Mouse (Mus musculus): ENCODE data around the gene Ier5l. TPM values are rescaled to one million over a fixed set of nuclear protein-coding genes. Genes with fewer than 3 reads are reported as not detected.
A peak's percentile ranks its signal among the peaks of the same experiment; 100 is the strongest.

Ier5l gene
- polyA plus RNA-seq (2015; fragmentation: Nextera tagmentation; extraction: Ambion mirVana), result 1.3 and 1.6 TPM in 2 replicates

DNA sequence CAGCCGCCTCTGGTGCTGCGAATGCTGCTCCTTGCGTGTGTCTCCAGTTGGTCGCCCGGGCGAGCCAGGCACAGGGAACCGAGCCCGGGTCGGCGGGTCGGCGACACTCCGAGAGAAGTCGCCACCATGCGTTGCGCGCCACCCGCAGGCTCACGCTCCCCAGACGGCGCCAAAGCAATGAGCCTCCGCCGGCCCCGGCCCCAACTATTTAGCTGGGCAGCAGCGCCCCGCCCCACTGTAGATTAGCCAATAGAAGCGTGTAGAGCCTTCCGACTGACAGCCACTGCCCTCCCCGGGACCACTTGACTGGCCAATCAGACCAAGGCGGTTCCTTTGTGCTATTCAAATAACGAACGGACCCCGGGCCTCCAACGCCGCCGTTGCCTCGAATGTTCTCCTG is at the start of gene Ier5l:
TSS of gene Ier5l (minus strand) at position 181 of the 400 bp plus-strand sequence.
- Histone ChIP-seq H3K27ac (peak within 1 kb of the TSS; percentile 92), H3K4me2 (replicated peaks) (peak within 1 kb of the TSS; percentile 85), H3K4me1 (replicated peaks) (peaks cover 25% of the 10 kb centered on the region), H3K9ac (peak within 1 kb of the TSS; percentile 95), H3K27me3 (replicated peaks) (no peaks in the 10 kb centered on the region), H3K9me3 (no peaks in the 10 kb centered on the region), H3K36me3 (no peaks in the 10 kb centered on the region), H3K4me3 (replicated peaks) (peak within 1 kb of the TSS; percentile 85)
- ATAC-seq, result peak; percentile 91
- WGBS, result under 1% methylated on average over 37 of the region's 37 CpGs

DNA sequence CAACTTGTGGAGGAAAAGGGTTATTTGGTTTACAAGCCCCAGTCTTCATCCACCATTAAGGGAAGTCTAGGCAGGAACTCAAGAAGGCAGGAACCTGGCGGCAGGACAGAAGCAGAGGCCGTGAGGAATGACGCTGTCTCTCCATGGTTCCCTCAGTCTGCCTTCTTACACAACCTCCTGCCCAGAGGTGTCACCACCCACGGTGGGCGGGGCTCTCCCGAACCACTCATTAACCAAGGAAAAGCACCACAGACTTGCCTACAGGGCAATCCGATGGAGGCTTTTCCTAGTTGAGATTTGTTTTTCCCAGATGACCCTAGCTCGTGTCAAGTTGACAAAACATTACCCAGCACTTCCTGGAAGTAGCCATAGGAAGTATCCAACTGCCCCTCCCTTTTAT is 49.7 kb upstream of the Ier5l start:
- Histone ChIP-seq H3K4me1 (replicated peaks) (peaks cover 9% of the 10 kb centered on the region), H3K36me3 (no peaks in the 10 kb centered on the region), H3K4me3 (replicated peaks) (no peak overlapping the region), H3K27me3 (replicated peaks) (no peaks in the 10 kb centered on the region), H3K9ac (no peak overlapping the region), H3K4me2 (replicated peaks) (no peak overlapping the region), H3K27ac (no peak overlapping the region), H3K9me3 (no peaks in the 10 kb centered on the region)
- WGBS, result 67% methylated on average over 8 of the region's 8 CpGs
- ATAC-seq, result peak; percentile 48; the same call in 1 of the 2 replicates

DNA sequence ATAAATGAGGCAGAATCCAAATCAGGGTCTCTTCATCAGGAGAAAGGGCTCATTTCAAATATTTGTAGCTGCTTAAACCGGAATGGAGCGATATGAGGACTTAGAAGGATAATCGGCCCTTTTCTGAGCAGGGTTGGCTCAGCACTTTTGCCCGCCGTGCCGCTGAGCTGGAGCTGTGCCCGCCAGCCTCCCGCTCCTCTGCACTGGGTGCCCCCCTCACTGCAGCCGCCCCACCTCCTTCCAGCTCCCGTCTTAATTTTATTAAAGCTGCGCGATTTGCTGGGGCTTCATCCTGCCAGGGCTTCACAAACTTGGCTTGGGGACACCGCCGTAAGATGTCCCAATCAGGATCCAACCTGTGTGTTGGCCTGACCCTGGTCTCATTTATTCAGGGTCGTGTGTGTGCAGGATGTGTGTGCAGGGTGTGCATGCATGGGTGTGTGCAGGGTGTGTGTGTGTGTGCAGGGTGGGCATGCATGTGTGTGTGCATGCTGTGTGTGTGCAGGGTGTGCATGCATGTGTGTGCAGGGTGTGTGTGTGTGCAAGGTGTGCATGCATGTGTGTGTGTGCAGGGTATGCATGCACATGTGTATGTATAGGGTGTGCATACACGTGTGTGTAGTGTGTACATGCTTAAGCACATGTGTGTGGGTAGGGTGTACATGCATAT is 36.8 kb upstream of the Ier5l start:
- no peak overlapping the region for H3K4me3 ChIP-seq (replicated peaks)
- no peaks in the 10 kb centered on the region for H3K9me3 ChIP-seq
- no peak overlapping the region for H3K27ac ChIP-seq
- no peak for ATAC-seq
- H3K27me3 ChIP-seq (replicated peaks), result no peaks in the 10 kb centered on the region
- no peaks in the 10 kb centered on the region for H3K4me1 ChIP-seq (replicated peaks)
- no peak overlapping the region for H3K9ac ChIP-seq
- H3K4me2 ChIP-seq (replicated peaks), result no peak overlapping the region
- H3K36me3 ChIP-seq, result no peaks in the 10 kb centered on the region
- 75% methylated on average over 16 of the region's 16 CpGs for WGBS

DNA sequence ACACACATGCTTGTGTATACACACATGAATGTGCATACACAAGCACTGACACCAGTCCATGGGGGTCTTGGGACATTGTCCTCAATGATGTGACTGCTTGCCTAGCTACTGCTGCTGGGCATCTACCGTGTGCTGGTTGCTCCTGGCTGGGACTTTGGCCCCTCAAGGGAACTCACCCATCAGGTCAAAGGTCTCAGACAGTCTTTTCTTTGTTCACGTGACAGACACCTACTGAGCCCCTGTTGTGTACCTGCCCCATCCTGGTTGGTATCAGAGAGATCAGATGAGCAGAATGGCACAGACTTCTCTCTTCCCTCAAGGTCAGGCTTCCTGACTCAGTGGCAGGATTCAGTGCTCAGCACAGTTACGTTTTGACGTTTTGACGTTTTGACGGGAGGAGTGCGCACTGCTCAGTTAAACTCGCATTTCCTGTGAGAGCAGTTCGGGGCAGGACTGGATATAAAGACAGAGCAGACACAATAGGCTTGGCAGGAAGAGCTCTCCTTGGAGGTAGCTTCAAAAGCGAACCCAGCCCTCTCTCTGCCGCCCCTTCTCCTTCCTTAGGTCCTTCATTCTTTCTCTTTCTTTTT is 33.2 kb upstream of the Ier5l start:
- no peaks in the 10 kb centered on the region for H3K9me3 ChIP-seq
- H3K4me2 ChIP-seq (replicated peaks), result no peak overlapping the region
- no peaks in the 10 kb centered on the region for H3K27me3 ChIP-seq (replicated peaks)
- no peak overlapping the region for H3K4me3 ChIP-seq (replicated peaks)
- no peaks in the 10 kb centered on the region for H3K36me3 ChIP-seq
- no peak overlapping the region for H3K27ac ChIP-seq
- peaks cover 9% of the 10 kb centered on the region for H3K4me1 ChIP-seq (replicated peaks)
- ATAC-seq, result peak; percentile 35; the same call in 1 of the 2 replicates
- H3K9ac ChIP-seq, result no peak overlapping the region
- WGBS, result 60% methylated on average over 11 of the region's 11 CpGs

DNA sequence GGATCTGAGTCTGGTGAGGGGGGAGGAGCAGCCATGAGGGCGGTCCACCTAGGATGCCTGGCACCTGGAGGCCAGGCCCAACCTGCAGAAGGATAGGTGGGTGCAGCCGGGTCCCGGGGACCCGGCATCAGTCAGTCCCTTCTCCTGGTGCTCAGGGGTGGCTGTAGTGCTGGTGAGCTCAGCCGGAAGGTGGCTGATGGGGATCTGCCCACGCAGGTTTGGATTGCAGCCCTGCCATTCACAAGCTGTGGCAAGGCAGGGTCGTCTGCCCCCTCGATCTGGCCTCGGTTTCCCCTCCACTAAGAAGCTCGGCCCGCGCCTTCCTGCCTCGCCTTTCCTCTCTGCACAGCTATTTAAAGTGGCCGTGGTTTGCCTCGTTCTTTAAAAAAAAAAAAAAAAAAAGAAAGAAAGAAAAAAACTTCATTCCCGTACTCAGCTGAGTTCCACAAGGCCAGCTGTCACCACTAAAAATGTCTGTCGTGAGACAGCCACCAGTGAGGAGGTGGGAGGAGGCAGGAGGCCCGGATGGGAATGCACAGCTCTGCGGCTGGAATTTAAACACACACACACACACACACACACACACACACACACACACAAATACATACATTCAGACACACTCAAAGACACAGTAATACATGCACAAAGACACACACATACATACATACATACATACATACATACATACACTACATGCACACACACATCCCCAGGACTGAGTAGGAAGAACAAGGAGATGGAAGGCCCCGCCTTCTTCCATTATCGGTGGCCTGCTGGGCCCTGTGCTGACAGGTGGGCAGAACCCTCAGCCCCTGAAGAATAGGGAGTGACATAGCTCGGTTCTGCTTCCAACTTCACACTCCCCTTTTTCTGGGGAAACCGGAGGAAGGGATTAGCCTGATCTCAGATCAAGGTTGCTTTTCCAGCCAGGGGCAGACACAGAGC is 29.9 kb upstream of the Ier5l start:
- H3K9ac ChIP-seq, result peak overlapping the region; percentile 37; the same call in 1 of the 2 replicates
- H3K27me3 ChIP-seq (replicated peaks), result no peaks in the 10 kb centered on the region
- H3K4me1 ChIP-seq (replicated peaks), result peaks cover 9% of the 10 kb centered on the region
- H3K4me2 ChIP-seq (replicated peaks), result no peak overlapping the region
- no peak overlapping the region for H3K4me3 ChIP-seq (replicated peaks)
- ATAC-seq, result no peak
- no peaks in the 10 kb centered on the region for H3K36me3 ChIP-seq
- 40% methylated on average over 22 of the region's 23 CpGs for WGBS
- no peaks in the 10 kb centered on the region for H3K9me3 ChIP-seq
- no peak overlapping the region for H3K27ac ChIP-seq

DNA sequence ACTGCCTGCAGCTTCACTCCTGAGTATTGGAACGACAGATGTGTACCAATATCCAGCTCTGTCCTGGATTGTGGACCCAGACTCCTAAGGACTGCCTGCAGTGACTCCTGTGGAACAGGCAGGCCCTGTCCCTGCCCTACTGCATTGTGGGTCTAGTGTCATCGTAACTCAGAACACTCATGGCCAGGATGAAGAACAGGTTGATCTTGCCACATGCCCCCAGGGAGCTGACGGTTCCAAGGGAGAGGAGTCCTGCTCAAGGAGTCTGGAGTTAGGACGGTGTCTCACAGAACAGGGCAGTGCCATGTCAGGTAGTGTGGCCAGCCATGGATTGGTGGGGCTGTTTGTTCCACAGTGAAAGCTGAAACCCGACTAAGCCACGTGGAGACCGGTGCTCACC is 27.7 kb upstream of the Ier5l start:
- H3K4me2 ChIP-seq (replicated peaks), result no peak overlapping the region
- peaks cover 9% of the 10 kb centered on the region for H3K4me1 ChIP-seq (replicated peaks)
- no peak overlapping the region for H3K4me3 ChIP-seq (replicated peaks)
- no peak for ATAC-seq
- H3K27ac ChIP-seq, result no peak overlapping the region
- no peaks in the 10 kb centered on the region for H3K27me3 ChIP-seq (replicated peaks)
- no peaks in the 10 kb centered on the region for H3K9me3 ChIP-seq
- H3K36me3 ChIP-seq, result no peaks in the 10 kb centered on the region
- 71% methylated on average over 7 of the region's 7 CpGs for WGBS
- H3K9ac ChIP-seq, result no peak overlapping the region

DNA sequence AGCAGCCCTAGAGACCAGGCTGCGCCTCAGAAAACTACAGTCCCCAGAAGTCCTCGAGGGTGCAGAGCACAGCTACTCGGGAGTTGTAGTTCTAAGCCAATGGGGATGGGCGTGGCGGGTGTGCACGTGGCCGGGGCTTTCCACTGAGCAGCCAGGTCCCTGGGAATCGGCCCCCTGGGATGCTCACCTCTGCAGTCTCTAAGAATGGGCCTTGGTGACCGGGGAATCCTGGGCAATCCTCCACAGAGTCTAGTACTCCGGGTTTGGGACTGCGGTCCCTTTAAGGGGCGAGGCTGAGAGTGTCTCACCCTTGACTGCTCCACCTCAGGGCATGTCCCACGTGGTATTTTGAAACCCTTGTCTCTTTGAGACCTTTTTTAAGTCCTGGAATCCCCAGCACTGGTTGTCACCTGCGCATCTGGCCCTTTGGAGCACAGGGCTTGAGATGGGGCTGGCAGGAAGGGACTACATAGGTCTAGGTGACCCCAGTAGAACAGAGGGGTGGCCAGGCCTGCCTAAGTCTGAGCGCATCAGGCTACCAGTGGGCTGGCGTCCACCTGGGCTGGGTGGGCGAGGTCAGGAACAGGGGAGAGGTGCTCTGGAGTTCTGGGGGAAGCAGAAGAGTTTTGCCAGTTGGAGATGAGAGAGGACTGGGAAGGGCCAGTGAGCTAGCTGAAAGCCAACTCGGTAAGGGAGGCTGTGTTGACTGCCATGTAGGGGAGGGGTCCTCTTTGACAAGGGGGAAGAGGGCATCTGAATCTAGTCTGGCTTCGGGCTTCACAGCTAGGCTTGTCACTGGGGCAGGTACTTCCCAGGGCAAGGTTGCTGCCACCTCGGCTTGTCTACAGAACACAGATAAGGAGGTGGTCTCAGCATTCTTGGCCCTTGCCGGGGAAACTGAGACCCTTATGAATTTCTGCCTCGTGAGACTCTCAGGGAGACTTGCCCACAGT is 22.2 kb upstream of the Ier5l start:
- no peaks in the 10 kb centered on the region for H3K9me3 ChIP-seq
- peak overlapping the region; percentile 38; the same call in 1 of the 2 replicates for H3K9ac ChIP-seq
- peak; percentile 96 for ATAC-seq
- peak overlapping the region; percentile 73 for H3K4me2 ChIP-seq (replicated peaks)
- no peaks in the 10 kb centered on the region for H3K27me3 ChIP-seq (replicated peaks)
- no peaks in the 10 kb centered on the region for H3K36me3 ChIP-seq
- H3K27ac ChIP-seq, result no peak overlapping the region
- H3K4me1 ChIP-seq (replicated peaks), result peaks cover 8% of the 10 kb centered on the region
- H3K4me3 ChIP-seq (replicated peaks), result peak overlapping the region; percentile 27
- 25% methylated on average over 22 of the region's 22 CpGs for WGBS

DNA sequence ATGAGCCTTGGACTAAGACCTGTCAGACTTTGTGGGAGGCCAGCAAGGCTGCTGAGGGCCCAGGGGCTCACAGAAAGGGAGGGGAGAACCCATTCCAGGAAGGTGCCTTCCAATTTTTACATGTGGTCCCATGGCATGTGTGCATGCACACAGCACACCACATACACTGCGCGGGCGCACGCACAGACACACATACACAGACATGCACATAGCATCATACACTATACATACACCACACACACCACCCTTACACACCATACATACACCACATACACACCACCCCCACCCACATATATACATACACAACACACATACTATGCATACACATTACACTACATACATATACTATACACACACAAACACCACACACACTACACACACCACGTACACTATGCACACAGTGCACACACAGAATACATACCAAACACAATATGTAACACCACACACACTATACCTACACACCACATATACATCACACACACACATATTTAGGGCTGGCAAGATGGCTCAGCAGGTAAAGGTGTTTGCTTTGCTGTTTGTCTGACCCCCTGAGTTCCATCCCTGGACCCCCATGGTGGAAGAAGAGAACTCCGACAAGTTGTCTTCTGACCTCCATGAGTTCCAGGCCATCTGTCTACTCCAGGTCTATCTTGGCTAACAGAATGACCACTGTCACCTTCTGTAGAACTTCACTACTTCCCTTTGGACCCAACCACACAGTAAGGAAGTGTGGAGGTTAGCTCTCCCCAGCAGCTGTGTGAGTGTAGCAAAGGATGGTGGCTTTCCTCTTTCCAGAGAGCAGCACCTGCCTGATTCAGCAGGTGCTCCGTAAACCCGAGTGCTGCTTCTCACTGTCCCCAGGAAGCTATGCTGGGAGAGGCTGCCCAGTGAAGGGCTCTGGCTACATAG is 21.2 kb upstream of the Ier5l start:
- Histone ChIP-seq H3K4me3 (replicated peaks) (no peak overlapping the region), H3K27me3 (replicated peaks) (no peaks in the 10 kb centered on the region), H3K9me3 (no peaks in the 10 kb centered on the region), H3K4me1 (replicated peaks) (peaks cover 8% of the 10 kb centered on the region), H3K9ac (no peak overlapping the region), H3K36me3 (no peaks in the 10 kb centered on the region), H3K4me2 (replicated peaks) (peak overlapping the region; percentile 73; the same call in 1 of the 2 replicates), H3K27ac (no peak overlapping the region)
- 77% methylated on average over 8 of the region's 8 CpGs for WGBS
- ATAC-seq, result peak; percentile 45

DNA sequence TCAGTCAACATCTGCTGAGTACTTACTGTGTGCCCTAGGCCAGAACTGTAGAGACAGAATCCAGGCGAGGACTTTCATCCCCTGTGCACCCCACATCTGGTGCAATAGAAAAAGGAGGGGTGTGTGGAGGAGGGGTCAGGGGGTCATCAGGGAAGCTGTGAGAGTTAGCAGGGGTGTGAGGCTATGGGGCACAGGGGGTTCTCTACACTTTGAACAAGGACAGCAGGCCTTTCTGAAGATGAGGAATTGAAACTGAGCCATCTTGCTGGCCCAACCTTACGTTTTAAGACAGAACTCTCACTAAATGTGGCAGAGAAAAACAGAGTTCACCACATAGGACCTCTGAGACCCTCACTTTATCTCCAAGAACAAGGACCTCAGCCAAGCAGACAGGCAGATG is 16.4 kb upstream of the Ier5l start:
- Histone ChIP-seq H3K4me1 (replicated peaks) (no peaks in the 10 kb centered on the region), H3K27me3 (replicated peaks) (no peaks in the 10 kb centered on the region), H3K4me2 (replicated peaks) (no peak overlapping the region), H3K9ac (no peak overlapping the region), H3K27ac (no peak overlapping the region), H3K4me3 (replicated peaks) (no peak overlapping the region), H3K9me3 (no peaks in the 10 kb centered on the region), H3K36me3 (no peaks in the 10 kb centered on the region)
- WGBS, result 74% methylated on average over 2 of the region's 2 CpGs
- no peak for ATAC-seq

DNA sequence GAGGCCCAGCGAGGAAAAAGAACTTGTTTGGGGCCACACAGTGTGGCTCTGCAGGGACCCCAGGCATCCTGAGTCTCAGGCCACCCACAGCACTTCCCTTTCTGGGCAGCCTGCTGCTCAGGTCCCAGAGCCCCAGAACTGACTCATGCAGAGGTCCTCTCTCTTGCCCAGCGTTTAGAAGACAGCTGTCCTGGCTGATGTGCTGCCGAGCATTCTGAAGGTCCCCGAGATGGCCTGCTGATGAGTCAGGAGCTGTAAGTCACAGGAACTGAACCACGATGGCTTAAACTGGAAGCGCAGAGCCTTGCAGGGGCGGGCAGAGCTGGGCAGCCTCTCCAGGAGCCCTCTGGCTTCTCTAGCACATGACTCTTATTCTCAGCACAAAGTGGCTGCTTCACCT is 13.6 kb upstream of the Ier5l start:
- Histone ChIP-seq H3K9me3 (no peaks in the 10 kb centered on the region), H3K36me3 (no peaks in the 10 kb centered on the region), H3K4me1 (replicated peaks) (no peaks in the 10 kb centered on the region), H3K27me3 (replicated peaks) (no peaks in the 10 kb centered on the region), H3K27ac (no peak overlapping the region), H3K9ac (no peak overlapping the region), H3K4me2 (replicated peaks) (no peak overlapping the region), H3K4me3 (replicated peaks) (no peak overlapping the region)
- no peak for ATAC-seq
- WGBS, result 37% methylated on average over 7 of the region's 7 CpGs

DNA sequence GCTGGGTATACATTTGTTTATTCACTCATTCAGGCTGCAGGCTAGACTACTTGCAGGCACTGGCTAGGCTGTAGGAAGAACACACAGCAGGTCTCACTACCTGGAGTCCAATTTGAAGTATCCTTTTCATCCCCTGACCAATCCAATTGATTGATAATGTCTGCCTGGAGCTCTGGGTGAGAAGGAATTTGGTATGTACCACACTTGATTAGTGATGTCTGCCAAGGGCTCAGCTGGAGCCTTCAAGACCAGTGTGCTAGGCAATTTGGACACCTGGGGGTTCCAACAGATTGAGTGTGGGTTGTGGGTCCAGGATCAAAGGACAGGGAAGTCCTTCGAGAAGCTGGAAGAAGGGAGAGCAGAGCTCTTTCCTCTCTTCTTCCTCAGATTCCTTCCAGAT is 4.5 kb upstream of the Ier5l start:
- Histone ChIP-seq H3K9me3 (no peaks in the 10 kb centered on the region), H3K4me2 (replicated peaks) (no peak overlapping the region), H3K27me3 (replicated peaks) (no peaks in the 10 kb centered on the region), H3K4me3 (replicated peaks) (no peak overlapping the region), H3K36me3 (no peaks in the 10 kb centered on the region), H3K4me1 (replicated peaks) (peaks cover 13% of the 10 kb centered on the region), H3K9ac (no peak overlapping the region), H3K27ac (no peak overlapping the region)
- 74% methylated on average over 1 of the region's 1 CpGs for WGBS
- ATAC-seq, result no peak

Measured in intestine, embryonic 15.5 days (tissue).